9 mouse cellular contexts compared by ENCODE assay signal in the genomic region with DNA sequence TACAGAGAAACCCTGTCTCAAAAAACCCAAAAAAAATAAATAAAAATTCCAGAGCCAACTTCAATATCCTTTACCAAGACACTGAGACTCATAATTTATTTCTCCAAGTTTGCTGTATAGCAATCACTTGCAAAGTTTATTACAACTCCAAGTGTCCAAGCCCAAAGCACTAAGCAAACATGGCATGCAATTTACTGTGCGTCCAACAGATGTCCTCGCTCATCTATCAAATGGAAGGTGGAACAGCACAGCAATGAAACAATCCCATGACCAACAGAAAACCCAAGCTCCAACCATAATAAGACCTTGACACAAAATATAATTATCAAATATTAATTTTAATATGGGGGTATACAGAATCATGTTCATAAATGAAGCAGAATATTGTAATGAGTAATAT. TPM values are rescaled to one million over a fixed set of nuclear protein-coding genes. Genes with fewer than 3 reads are reported as not detected.
DNase-seq lines count a peak whose midpoint lies in the region; ATAC-seq and TF ChIP-seq lines count a peak whose summit lies in the region.
"Had no signal": no experiment of that assay in that cellular context is flagged by ENCODE, and none has a peak within 500 bp of the region (broad histone marks: within the 10 kb centered on the region; RNA-seq: fewer than 3 reads in every experiment).

No protein-coding gene starts in this region.

- H3K4me3 ChIP-seq in gastrocnemius, adult 2 months = no peak overlapping the region
- no peak overlapping the region for H3K4me3 ChIP-seq in bone marrow, adult 2 months (replicated peaks; ENCODE audit: control insufficient read depth, low read depth, low read length)
- H3K4me3 ChIP-seq in embryonic facial prominence, embryonic 14.5 days (ENCODE audit: low read depth, low read length) = no peak overlapping the region
- no peak overlapping the region for H3K4me3 ChIP-seq in lung, embryonic 14.5 days (ENCODE audit: low read depth, low read length)
- H3K4me3 ChIP-seq: limb, embryonic 15.5 days had no signal

- H3K4me1 ChIP-seq in bone marrow, adult 2 months (ENCODE audit: control insufficient read depth, insufficient read depth, low read length) = no peaks in the 10 kb centered on the region
- H3K4me1 ChIP-seq in embryonic facial prominence, embryonic 14.5 days (ENCODE audit: control insufficient read depth, insufficient read depth, low read length) = no peaks in the 10 kb centered on the region
- H3K4me1 ChIP-seq in lung, embryonic 14.5 days (ENCODE audit: insufficient read depth) = no peaks in the 10 kb centered on the region
- H3K4me1 ChIP-seq: limb, embryonic 15.5 days had no signal

- 42% methylated on average over 2 of the region's 2 CpGs for WGBS in bone marrow, adult 2 months
- 54% methylated on average over 2 of the region's 2 CpGs for WGBS in embryonic facial prominence, embryonic 14.5 days
- 47% methylated on average over 2 of the region's 2 CpGs for WGBS in lung, embryonic 14.5 days

- ATAC-seq in embryonic facial prominence, embryonic 14.5 days (ENCODE audit: low read depth) = no peak
- ATAC-seq in lung, embryonic 14.5 days (ENCODE audit: insufficient read depth) = no peak

- H3K27me3 ChIP-seq in embryonic facial prominence, embryonic 14.5 days (replicated peaks; ENCODE audit: control insufficient read depth, insufficient read depth, low read length) = no peaks in the 10 kb centered on the region
- no peaks in the 10 kb centered on the region for H3K27me3 ChIP-seq in lung, embryonic 14.5 days (ENCODE audit: insufficient read depth, low read length)
- H3K27me3 ChIP-seq: limb, embryonic 15.5 days had no signal

- H3K36me3 ChIP-seq in embryonic facial prominence, embryonic 14.5 days (ENCODE audit: control insufficient read depth, insufficient read depth, low read length) = peaks cover 17% of the 10 kb centered on the region
- H3K36me3 ChIP-seq in lung, embryonic 14.5 days (ENCODE audit: insufficient read depth) = peaks cover 20% of the 10 kb centered on the region; the same call in 1 of the 2 replicates

- H3K27ac ChIP-seq in gastrocnemius, adult 2 months = no peak overlapping the region
- no peak overlapping the region for H3K27ac ChIP-seq in bone marrow, adult 2 months (ENCODE audit: control insufficient read depth, insufficient read depth, low read depth, low read length, poor library complexity)
- H3K27ac ChIP-seq in embryonic facial prominence, embryonic 14.5 days (replicated peaks; ENCODE audit: low read depth, low read length) = no peak overlapping the region
- no peak overlapping the region for H3K27ac ChIP-seq in lung, embryonic 14.5 days (ENCODE audit: low read depth)
- H3K27ac ChIP-seq: limb, embryonic 15.5 days had no signal

- peak; percentile 61 for DNase-seq in gastrocnemius, adult 2 months
- no peak for DNase-seq in gastrocnemius, postnatal 36 days
- peak; percentile 79 for DNase-seq in CD4-positive, CD25-positive, alpha-beta regulatory T cell, adult 2 months (ENCODE audit: low read depth, low spot score)
- peak; percentile 64 for DNase-seq in embryonic facial prominence, embryonic 14.5 days (ENCODE audit: low spot score)
- DNase-seq in kidney, postnatal 36 days = peak; percentile 39 to 79
- DNase-seq in lung, embryonic 14.5 days = peak; percentile 80
- DNase-seq in spleen, adult 18-20 months = peak; percentile 6 to 49

- intact Hi-C loops in gastrocnemius, adult 2 months (cut with DNase I) = loop anchor here (2.0 to 5.0 kb wide), 4 partner anchors 54 to 406 kb away; a partner anchor contains a TSS
- intact Hi-C loops in gastrocnemius, postnatal 36 days (cut with DNase I) = loop anchor here (5.0 kb wide), 2 partner anchors 130 to 405 kb away; no protein-coding TSS in a partner anchor

- H3K9me3 ChIP-seq in embryonic facial prominence, embryonic 14.5 days (ENCODE audit: control insufficient read depth, low read length) = no peaks in the 10 kb centered on the region
- no peaks in the 10 kb centered on the region for H3K9me3 ChIP-seq in lung, embryonic 14.5 days (ENCODE audit: low read depth, low read length)
- H3K9me3 ChIP-seq: limb, embryonic 15.5 days had no signal

- no peak overlapping the region for H3K9ac ChIP-seq in embryonic facial prominence, embryonic 14.5 days (ENCODE audit: low read depth, low read length)
- H3K9ac ChIP-seq in lung, embryonic 14.5 days = no peak overlapping the region
- H3K9ac ChIP-seq: limb, embryonic 15.5 days had no signal

- H3K4me2 ChIP-seq in embryonic facial prominence, embryonic 14.5 days (ENCODE audit: low read depth, low read length) = no peak overlapping the region
- no peak overlapping the region for H3K4me2 ChIP-seq in lung, embryonic 14.5 days
- H3K4me2 ChIP-seq: limb, embryonic 15.5 days had no signal

- TF ChIP-seq CTCF in gastrocnemius, adult 2 months (IDR thresholded peaks at IDR 0.05) = peak; percentile 87
- 0 out of 2 replicates have a peak, but pooled peaks have one; percentile 24 for TF ChIP-seq CTCF in bone marrow, adult 2 months (IDR thresholded peaks at IDR 0.05; ENCODE audit: control insufficient read depth, insufficient read depth, low read length)
- TF ChIP-seq CTCF in lung, embryonic 14.5 days (IDR thresholded peaks at IDR 0.05; ENCODE audit: low read depth) = peak; percentile 74

- TF ChIP-seq POLR2A in bone marrow, adult 2 months (IDR thresholded peaks at IDR 0.05; ENCODE audit: borderline replicate concordance, control insufficient read depth, low read depth, low read length) = no peak

RNA-seq across cellular contexts. Expression of a gene that starts 55.4 kb away (rescaled TPM):
- total RNA-seq in gastrocnemius, adult 2 months (2021) = 10 to 100 TPM; 29.5 to 33.5 TPM
- 10 to 100 TPM; 24.6 TPM for total RNA-seq in gastrocnemius, postnatal 36 days (2021)
- polyA plus RNA-seq in bone marrow, adult 2 months (2011; ENCODE audit: insufficient read depth, insufficient read length, low replicate concordance, missing spikeins) = 7.3 and 9.8 TPM in 2 replicates
- polyA plus RNA-seq in embryonic facial prominence, embryonic 14.5 days (2014; fragmentation: Nextera tagmentation; extraction: Ambion mirVana) = 23.4 and 24.3 TPM in 2 replicates
- polyA plus RNA-seq in lung, embryonic 14.5 days (2014; fragmentation: Nextera tagmentation; extraction: Ambion mirVana) = 27.1 and 29.5 TPM in 2 replicates

Comparison
In these comparisons a context has a peak if more than half of its experiments do, and no peak if none do; other contexts are left out.
1. DNase-seq: peak in gastrocnemius, adult 2 months (single experiment), CD4-positive, CD25-positive, alpha-beta regulatory T cell, adult 2 months (single experiment), embryonic facial prominence, embryonic 14.5 days (single experiment), kidney, postnatal 36 days (2 of 2), lung, embryonic 14.5 days (single experiment) and spleen, adult 18-20 months (2 of 2); none in gastrocnemius, postnatal 36 days (0 of 2).
2. CTCF ChIP-seq: peak in every context shown above with its lines; median percentile 87 in gastrocnemius, adult 2 months; 74 in lung, embryonic 14.5 days; 24 in bone marrow, adult 2 months.